Mouse (Mus musculus) midbrain, embryonic 12.5 days (tissue): ENCODE measurements around the gene Medag. TPM values are rescaled to one million over a fixed set of nuclear protein-coding genes. Genes with fewer than 3 reads are reported as not detected.

ENCODE experiments used
- ATAC-seq: fragments of 200-750 bp; cut with Nextera tagmentation; 2 replicates; pipeline ENCODE4 v1.8.0; 2017; ENCODE audit warnings: low read depth, moderate TSS enrichment, moderate library complexity; ENCODE audit not compliant: low FRiP score
- H3K27ac ChIP-seq: fragments of 300-500 bp; sonication (generic); replicated peaks from 2 replicates; pipeline ENCODE4 v1.5.1; 2016; ENCODE audit warnings: mild to moderate bottlenecking
- H3K27me3 ChIP-seq: fragments of 300-500 bp; sonication (generic); 2 replicates; pipeline ENCODE4 v1.6.1; 2016; ENCODE audit warnings: mild to moderate bottlenecking
- H3K36me3 ChIP-seq: fragments of 300-500 bp; sonication (generic); 2 replicates; pipeline ENCODE4 v1.6.1; 2016
- H3K4me1 ChIP-seq: fragments of 300-500 bp; sonication (generic); 2 replicates; pipeline ENCODE4 v1.6.1; 2016
- H3K4me2 ChIP-seq: fragments of 300-500 bp; sonication (generic); replicated peaks from 2 replicates; pipeline ENCODE4 v1.6.1; 2016; ENCODE audit warnings: mild to moderate bottlenecking, moderate library complexity
- H3K4me3 ChIP-seq: fragments of 300-500 bp; sonication (generic); 2 replicates; pipeline ENCODE4 v1.5.1; 2016; ENCODE audit warnings: mild to moderate bottlenecking
- H3K9ac ChIP-seq: fragments of 300-500 bp; sonication (generic); replicated peaks from 2 replicates; pipeline ENCODE4 v1.6.1; 2016; ENCODE audit warnings: mild to moderate bottlenecking, moderate library complexity
- H3K9me3 ChIP-seq: fragments of 300-500 bp; sonication (generic); 2 replicates; pipeline ENCODE4 v1.6.1; 2016; ENCODE audit warnings: mild to moderate bottlenecking
- WGBS: fragments of 180-500 bp; shearing (Covaris S2); methylation state at CpG from one replicate; pipeline ENCODE4 v1.1.7; 2016; 5-methylcytosine and 5-hydroxymethylcytosine counted together
- polyA plus RNA-seq: library from polyadenylated mRNA; unstranded; fragments of >200 nt; fragmentation: Nextera tagmentation; extraction: Ambion mirVana; gene quantifications from 2 replicates; pipeline ENCODE4 v1.2.1, GENCODE M21; 2016

The Medag gene
- polyA plus RNA-seq, 1 experiment from 2014 or later: 1.1 TPM

GRCm38 (mm10) chr5:149434141-149434690 lies 22.7 kb downstream of the Medag start:
- no peak for ATAC-seq
- Histone ChIP-seq H3K27ac (no peak overlapping the region), H3K9ac (no peak overlapping the region), H3K36me3 (no peaks in the 10 kb centered on the region), H3K4me3 (no peak overlapping the region), H3K4me1 (peaks cover 9% of the 10 kb centered on the region), H3K9me3 (no peaks in the 10 kb centered on the region), H3K4me2 (no peak overlapping the region), H3K27me3 (peaks cover 15% of the 10 kb centered on the region; the same call in 1 of the 2 replicates)
- WGBS: 42% methylated on average over 9 of the region's 9 CpGs

DNA sequence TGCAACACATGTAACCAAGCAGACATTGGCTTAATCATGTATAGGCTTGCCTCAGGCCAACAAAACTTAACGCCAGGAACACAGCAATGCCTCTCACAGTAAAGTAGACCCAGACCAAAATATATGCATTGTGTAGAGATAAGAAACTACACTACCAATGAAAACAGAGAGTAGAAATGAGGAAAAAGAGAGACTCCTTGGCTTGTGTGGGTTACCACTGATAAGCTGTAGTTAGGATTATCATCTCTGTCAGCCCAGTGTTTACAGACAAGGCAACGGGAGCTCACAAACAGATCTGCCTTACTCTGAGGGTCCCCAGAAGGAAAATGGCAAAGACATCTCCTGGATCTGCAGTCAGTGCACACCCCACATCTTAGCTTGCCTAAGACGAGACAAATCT lies 25.0 kb downstream of the Medag start:
- H3K9ac ChIP-seq: no peak overlapping the region
- H3K4me2 ChIP-seq: no peak overlapping the region
- no peak for ATAC-seq
- H3K4me1 ChIP-seq: peaks cover 24% of the 10 kb centered on the region
- WGBS: 82% methylated on average over 3 of the region's 3 CpGs
- H3K27me3 ChIP-seq: peaks cover 15% of the 10 kb centered on the region; the same call in 1 of the 2 replicates
- no peak overlapping the region for H3K27ac ChIP-seq
- no peaks in the 10 kb centered on the region for H3K36me3 ChIP-seq
- H3K4me3 ChIP-seq: no peak overlapping the region
- H3K9me3 ChIP-seq: no peaks in the 10 kb centered on the region

DNA sequence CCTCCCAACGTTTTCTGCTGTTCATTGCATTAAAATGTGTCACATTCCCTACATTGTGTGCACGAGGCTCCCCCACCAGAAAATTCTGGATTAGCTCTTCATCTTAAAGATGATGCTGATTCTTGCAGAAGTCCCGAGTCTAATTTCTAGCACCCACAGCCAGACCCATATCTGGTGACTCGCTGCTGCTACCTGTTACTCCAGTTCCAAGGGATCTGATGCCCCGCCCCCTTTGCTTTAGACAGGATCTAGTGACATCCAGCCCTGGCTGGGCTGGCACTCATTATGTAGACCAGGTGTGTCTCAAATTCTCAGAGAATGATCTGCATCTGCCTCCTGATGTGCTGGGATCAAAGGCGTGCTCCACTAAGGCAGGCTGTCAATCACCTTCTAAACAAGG lies 25.6 kb downstream of the Medag start:
- no peak for ATAC-seq
- WGBS: 79% methylated on average over 6 of the region's 6 CpGs

DNA sequence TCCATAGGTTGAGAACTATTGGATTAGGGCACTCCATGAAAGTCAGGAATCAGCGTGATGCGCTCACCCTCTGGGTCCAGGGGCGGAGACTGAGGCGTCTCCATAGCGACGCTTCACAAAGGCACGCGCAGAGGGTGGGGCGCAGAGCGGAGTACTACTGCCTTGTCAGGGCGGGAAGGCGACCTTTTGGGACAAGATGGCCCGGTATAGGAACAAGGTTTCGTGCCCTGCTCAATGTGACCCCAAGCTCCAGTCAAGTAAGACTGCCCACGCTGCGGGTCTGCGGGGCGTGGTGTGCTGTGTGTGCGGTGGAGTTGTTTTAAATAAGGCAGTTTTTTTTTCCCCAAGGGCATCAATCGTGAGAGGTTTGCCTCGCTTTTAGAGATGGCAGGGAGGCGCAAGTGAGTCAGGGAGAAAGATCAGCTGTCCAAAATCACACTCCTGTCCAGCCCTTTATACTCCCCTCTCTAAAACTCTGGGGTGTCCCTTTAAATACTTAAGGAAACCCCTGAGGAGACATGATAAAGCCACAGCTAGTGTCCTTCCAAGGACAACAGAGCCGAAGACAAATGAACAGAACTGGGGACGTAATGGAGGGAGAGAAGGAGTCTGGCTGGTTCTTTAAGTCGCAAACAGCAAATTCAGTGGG lies 28.1 kb downstream of the Medag start, which contains the start of gene Tex26:
Gene Tex26 (plus strand): TSS at position 130 of the 649 bp plus-strand sequence.
- Histone ChIP-seq H3K9me3 (no peaks in the 10 kb centered on the region), H3K36me3 (no peaks in the 10 kb centered on the region), H3K27me3 (peaks cover 22% of the 10 kb centered on the region), H3K4me3 (peak within 1 kb of the TSS; percentile 43), H3K9ac (peak within 1 kb of the TSS; percentile 65), H3K4me1 (peaks cover 31% of the 10 kb centered on the region), H3K4me2 (peak within 1 kb of the TSS; percentile 72), H3K27ac (peak within 1 kb of the TSS; percentile 98)
- peak; percentile 91 for ATAC-seq
- WGBS: under 1% methylated on average over 25 of the region's 25 CpGs

More for the DNA sequence above, 25.6 kb downstream of the Medag start:
- Histone ChIP-seq H3K27me3 (peaks cover 15% of the 10 kb centered on the region; the same call in 1 of the 2 replicates), H3K36me3 (no peaks in the 10 kb centered on the region), H3K4me3 (no peak overlapping the region), H3K9me3 (no peaks in the 10 kb centered on the region), H3K4me2 (no peak overlapping the region), H3K27ac (no peak overlapping the region), H3K9ac (no peak overlapping the region), H3K4me1 (peaks cover 30% of the 10 kb centered on the region)

DNA sequence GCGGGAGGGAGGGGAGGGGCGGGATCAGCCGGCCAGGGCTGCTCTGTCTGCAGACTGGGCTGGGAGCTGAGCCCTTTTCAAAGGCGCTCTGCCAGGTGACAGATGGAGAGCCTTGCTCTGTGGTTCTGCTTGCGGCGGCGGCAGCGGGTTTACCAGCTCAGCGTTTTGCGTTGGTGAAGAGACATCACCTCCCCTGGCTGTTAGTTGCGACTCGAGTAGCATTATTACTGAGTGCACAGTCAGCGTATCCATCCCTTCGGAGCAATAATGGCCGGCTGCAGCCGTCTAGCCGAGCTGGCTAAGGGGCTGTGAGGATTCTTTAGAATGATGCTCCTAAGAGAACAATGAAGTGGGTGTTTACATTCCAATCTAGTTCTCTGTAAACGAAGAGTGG lies 28.6 kb downstream of the Medag start:
- Histone ChIP-seq H3K9ac (peak overlapping the region; percentile 65), H3K4me3 (peak overlapping the region; percentile 43), H3K27me3 (peaks cover 22% of the 10 kb centered on the region), H3K9me3 (no peaks in the 10 kb centered on the region), H3K4me2 (peak overlapping the region; percentile 72), H3K27ac (peak overlapping the region; percentile 98), H3K36me3 (no peaks in the 10 kb centered on the region), H3K4me1 (peaks cover 34% of the 10 kb centered on the region)
- peak; percentile 84 for ATAC-seq
- under 1% methylated on average over 17 of the region's 18 CpGs for WGBS

- H3K36me3 ChIP-seq: no peaks in the 10 kb centered on the region
- peaks cover 14% of the 10 kb centered on the region; the same call in 1 of the 2 replicates for H3K27me3 ChIP-seq
- H3K9ac ChIP-seq: no peak overlapping the region
- H3K4me3 ChIP-seq: no peak overlapping the region
- WGBS: 30% methylated on average over 14 of the region's 14 CpGs
- H3K4me2 ChIP-seq: no peak overlapping the region
- H3K27ac ChIP-seq: peak overlapping the region; percentile 98
- H3K9me3 ChIP-seq: no peaks in the 10 kb centered on the region
- 0 out of 2 replicates have a peak, but pooled peaks have one; percentile 20 for ATAC-seq
- H3K4me1 ChIP-seq: peaks cover 35% of the 10 kb centered on the region
Observed at GRCm38 (mm10) chr5:149441646-149442276, 30.2 kb downstream of the Medag start.

- ATAC-seq: no peak
- peak overlapping the region; percentile 98; the same call in 1 of the 2 replicates for H3K27ac ChIP-seq
- H3K27me3 ChIP-seq: peaks cover 14% of the 10 kb centered on the region; the same call in 1 of the 2 replicates
- H3K9ac ChIP-seq: no peak overlapping the region
- no peaks in the 10 kb centered on the region for H3K9me3 ChIP-seq
- 42% methylated on average over 15 of the region's 15 CpGs for WGBS
- peaks cover 35% of the 10 kb centered on the region for H3K4me1 ChIP-seq
- no peak overlapping the region for H3K4me2 ChIP-seq
- H3K4me3 ChIP-seq: no peak overlapping the region
- H3K36me3 ChIP-seq: no peaks in the 10 kb centered on the region
Observed at GRCm38 (mm10) chr5:149442277-149442660, 30.7 kb downstream of the Medag start.

GRCm38 (mm10) chr5:149444451-149444850 lies 32.9 kb downstream of the Medag start:
- Histone ChIP-seq H3K4me1 (peaks cover 29% of the 10 kb centered on the region), H3K9ac (no peak overlapping the region), H3K4me3 (no peak overlapping the region), H3K27ac (no peak overlapping the region), H3K9me3 (no peaks in the 10 kb centered on the region), H3K36me3 (no peaks in the 10 kb centered on the region), H3K4me2 (no peak overlapping the region), H3K27me3 (peaks cover 14% of the 10 kb centered on the region; the same call in 1 of the 2 replicates)
- WGBS: 85% methylated on average over 4 of the region's 4 CpGs
- no peak for ATAC-seq

- Histone ChIP-seq H3K4me3 (no peak overlapping the region), H3K4me1 (peaks cover 15% of the 10 kb centered on the region), H3K4me2 (no peak overlapping the region), H3K9me3 (no peaks in the 10 kb centered on the region), H3K27ac (no peak overlapping the region), H3K36me3 (no peaks in the 10 kb centered on the region), H3K27me3 (peaks cover 14% of the 10 kb centered on the region; the same call in 1 of the 2 replicates), H3K9ac (no peak overlapping the region)
- WGBS: 87% methylated on average over 7 of the region's 7 CpGs
- no peak for ATAC-seq
Observed at GRCm38 (mm10) chr5:149446495-149446894, 34.9 kb downstream of the Medag start.

DNA sequence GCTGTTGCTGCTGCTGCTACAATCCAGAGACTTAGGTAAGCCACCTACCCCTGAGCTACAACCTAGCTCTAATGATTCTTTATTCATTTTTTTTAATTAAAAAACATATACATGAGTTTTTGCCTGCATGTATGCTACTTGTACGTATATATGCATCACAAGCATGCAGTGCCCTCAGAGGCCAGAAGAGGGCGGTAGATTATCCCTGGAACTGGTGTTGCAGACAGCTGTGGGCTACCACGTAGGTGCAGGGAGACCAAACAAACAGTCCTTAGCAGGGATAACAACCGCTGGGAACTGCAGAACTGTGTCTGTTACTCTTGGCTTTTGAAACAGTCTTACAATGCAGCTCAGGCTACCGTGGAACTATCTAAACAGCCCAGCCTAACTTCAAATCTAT lies 36.2 kb downstream of the Medag start:
- Histone ChIP-seq H3K4me1 (peaks cover 4% of the 10 kb centered on the region; the same call in 1 of the 2 replicates), H3K9ac (no peak overlapping the region), H3K4me3 (no peak overlapping the region), H3K27me3 (peaks cover 9% of the 10 kb centered on the region; the same call in 1 of the 2 replicates), H3K36me3 (no peaks in the 10 kb centered on the region), H3K27ac (no peak overlapping the region), H3K4me2 (no peak overlapping the region), H3K9me3 (0 out of 2 replicates have a peak, but pooled peaks cover under 1% of the 10 kb centered on the region)
- 82% methylated on average over 5 of the region's 5 CpGs for WGBS
- ATAC-seq: no peak

DNA sequence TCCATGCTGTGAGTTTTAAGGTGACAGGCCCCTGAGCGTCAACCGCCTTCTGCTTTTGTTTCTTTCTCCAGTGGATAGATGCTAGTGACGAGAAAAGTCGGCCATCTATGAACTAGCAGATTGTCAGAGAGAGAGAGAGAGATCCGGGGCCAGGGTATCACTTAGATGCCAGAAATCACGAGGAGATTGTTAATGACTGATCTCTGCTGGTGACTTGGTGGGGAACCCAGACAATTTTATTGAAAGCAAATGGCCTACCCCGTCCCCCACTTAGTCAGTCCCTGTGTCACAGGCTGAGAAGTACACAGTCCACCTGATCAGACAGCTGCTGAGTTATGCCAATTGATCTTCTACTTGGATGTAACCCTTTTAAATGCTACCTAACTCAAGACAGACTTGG lies 37.9 kb downstream of the Medag start:
- Histone ChIP-seq H3K4me1 (peaks cover 4% of the 10 kb centered on the region; the same call in 1 of the 2 replicates), H3K9ac (no peak overlapping the region), H3K27ac (no peak overlapping the region), H3K36me3 (no peaks in the 10 kb centered on the region), H3K27me3 (peaks cover 4% of the 10 kb centered on the region; the same call in 1 of the 2 replicates), H3K4me2 (no peak overlapping the region), H3K4me3 (no peak overlapping the region), H3K9me3 (0 out of 2 replicates have a peak, but pooled peaks cover 3% of the 10 kb centered on the region)
- WGBS: 87% methylated on average over 7 of the region's 7 CpGs
- no peak for ATAC-seq

DNA sequence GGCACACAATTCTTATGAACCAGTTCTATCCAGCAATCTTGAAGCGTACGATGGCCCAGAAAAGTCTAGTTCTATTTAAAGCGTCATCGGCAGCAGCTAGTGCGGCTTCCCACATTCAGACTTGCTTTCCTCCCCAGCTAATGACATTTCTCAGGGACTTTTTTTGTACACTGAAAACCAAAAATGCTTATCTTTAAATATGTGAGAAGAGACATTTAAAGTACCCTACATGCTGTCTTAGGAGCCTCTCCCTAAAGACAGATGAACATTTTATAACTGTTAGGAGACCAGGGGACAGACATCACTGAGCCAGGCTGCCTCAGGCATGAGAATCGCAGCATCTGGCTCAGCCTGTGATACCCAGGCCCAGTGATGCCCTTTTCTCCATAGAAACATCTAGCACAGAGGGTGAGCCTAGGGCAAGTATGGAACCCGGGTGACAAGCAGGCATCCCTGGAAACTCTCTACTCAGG lies 39.7 kb downstream of the Medag start:
- Histone ChIP-seq H3K4me2 (no peak overlapping the region), H3K36me3 (no peaks in the 10 kb centered on the region), H3K4me3 (no peak overlapping the region), H3K4me1 (no peaks in the 10 kb centered on the region), H3K9me3 (0 out of 2 replicates have a peak, but pooled peaks cover 3% of the 10 kb centered on the region), H3K27me3 (no peaks in the 10 kb centered on the region; the same call in 1 of the 2 replicates), H3K9ac (no peak overlapping the region), H3K27ac (no peak overlapping the region)
- WGBS: 91% methylated on average over 7 of the region's 7 CpGs
- ATAC-seq: no peak
